Mouse (Mus musculus) gastrocnemius, postnatal 10 days (tissue): ENCODE data around the gene Arl6ip5. TPM values are rescaled to one million over a fixed set of nuclear protein-coding genes. Genes with fewer than 3 reads are reported as not detected.
"Not testable (repeated sequence)": the region's sequence is repeated elsewhere in the genome, so short reads cannot be mapped to it uniquely, and the experiment has no call there.

Source experiments
- DNase-seq: peaks from one replicate; pipeline ENCODE4 v3.0.0; 2021; ENCODE audit warnings: mixed read lengths
- total RNA-seq, 2 experiments: library from RNA; stranded (reverse); gene quantifications; 2 replicates each; pipeline ENCODE4 v1.2.3; 2021

Gene Arl6ip5
- total RNA-seq, 2 experiments from 2014 or later = 238 to 249 TPM

DNA sequence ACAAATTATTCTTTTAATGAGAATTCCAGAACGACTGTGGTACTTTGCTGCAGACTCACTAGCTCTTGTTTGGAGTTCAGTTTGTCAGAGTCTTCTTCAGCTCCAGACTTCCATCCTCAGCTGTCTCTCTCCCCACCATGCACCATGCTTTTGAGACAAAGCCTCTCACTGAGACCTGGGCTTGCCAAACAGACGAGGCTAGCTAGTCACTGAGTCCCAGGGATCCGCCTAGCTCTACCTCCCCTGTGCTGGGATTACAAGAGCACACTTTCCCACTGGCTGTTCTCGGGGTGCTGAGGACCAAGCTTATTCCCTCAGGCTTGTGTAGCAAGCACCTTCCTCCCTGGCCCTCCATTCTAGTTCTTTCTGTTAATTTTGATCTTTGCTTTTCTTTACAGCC, 13.1 kb downstream of the Arl6ip5 start:
- no peak for DNase-seq

- DNase-seq = no peak
Measured at GRCm38 (mm10) chr6:97224505-97224904, 14.0 kb downstream of the Arl6ip5 start.

DNA sequence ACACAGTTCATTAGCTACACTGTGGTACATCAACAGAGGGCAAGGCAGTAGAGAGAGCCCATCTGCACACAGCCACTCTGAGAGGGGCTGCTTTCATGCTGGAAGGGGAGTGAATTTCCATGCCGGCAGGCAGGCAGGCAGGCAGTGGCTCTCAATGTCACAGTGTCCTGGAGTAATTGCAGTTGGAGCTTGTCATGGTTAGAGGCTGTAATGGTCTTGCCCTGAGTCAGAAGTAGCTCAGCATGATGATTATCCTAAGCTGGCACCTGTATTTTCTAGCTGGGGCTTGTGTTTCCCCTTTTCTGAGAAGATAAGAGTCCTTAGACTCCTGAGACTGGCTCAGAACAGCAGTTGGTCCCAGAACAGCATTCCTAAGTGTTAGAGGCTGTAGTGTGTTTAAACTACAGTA, 15.6 kb downstream of the Arl6ip5 start:
- no peak for DNase-seq

DNA sequence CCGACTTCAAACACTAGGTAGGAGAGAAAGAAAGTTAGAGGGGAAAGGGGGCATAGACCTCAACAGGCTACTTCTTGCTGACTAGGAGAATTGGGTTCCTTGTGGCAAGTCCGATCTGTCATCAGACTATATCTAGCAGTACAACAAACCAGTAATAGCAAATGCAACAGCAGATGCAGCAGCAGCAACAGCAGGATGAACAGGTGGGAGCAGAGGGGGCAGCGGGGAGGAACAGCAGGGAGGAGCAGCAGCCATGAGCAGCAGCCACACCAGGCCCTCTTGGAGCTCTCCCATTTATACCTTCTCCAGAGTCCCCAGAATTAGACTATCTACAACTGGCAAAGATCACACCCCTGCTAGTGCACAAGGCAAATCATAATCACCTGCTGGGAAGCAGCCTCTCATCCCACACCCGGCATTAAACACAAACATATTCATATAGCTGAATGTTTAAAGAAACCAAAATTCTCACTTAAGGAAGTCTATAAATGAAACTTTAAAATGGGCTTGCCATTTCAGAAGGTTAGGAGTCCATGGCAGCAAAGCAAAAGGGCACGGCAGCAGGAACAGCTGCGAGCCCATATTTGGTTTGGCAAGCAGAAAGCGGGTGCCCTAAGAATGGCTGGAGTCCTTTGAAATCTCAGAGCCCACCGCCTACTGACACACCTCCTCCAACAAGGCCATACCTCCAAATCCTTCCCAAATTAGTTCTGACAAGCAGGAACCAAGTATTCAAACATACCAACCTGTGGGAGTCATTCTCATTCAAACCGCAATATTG, 16.8 kb downstream of the Arl6ip5 start:
- DNase-seq = no peak

- no peak for DNase-seq
Measured at GRCm38 (mm10) chr6:97234911-97235668, 24.6 kb downstream of the Arl6ip5 start.

- DNase-seq = no peak
Measured at GRCm38 (mm10) chr6:97236088-97236487, 25.6 kb downstream of the Arl6ip5 start.

DNA sequence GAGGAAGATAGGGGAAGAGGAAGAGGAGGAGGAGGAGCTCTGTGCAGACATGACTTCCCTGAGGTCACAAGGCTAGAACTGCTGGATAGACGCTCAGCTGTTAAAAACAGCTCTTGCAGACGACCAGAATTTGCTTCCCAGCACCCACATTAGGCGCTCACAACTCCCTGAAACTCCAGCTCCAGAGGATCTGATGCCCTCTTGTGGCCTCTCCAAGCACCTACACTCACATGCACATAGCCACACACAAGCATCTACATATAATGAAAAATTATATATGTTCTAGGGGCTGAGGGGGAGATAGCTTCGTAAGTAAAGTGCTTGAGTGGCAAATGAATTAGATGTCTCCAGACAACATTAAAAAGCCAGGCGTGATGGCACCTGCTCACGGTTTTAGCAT, 28.9 kb downstream of the Arl6ip5 start:
- no peak for DNase-seq

- DNase-seq = no peak
Measured at GRCm38 (mm10) chr6:97240092-97240491, 29.6 kb downstream of the Arl6ip5 start.

DNA sequence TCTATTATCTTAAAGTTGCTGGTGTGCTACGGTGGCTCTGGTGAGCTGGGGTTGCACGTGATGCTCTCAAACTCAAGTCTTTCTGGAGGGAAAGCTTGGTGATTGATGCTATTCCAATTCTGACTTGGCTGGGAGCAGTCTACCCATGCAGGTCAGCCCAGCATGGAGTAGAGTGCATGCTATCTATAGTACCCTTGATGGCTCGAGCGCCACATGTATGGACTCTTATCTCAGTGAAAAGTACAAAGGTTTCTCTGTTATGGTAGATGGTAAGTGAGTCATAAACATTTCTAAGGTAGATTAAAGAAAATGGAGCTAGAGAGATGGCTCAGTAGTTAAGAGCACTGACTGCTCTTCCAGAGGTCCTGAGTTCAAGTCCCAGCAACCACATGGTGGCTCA, 32.0 kb downstream of the Arl6ip5 start:
- DNase-seq = no peak

DNA sequence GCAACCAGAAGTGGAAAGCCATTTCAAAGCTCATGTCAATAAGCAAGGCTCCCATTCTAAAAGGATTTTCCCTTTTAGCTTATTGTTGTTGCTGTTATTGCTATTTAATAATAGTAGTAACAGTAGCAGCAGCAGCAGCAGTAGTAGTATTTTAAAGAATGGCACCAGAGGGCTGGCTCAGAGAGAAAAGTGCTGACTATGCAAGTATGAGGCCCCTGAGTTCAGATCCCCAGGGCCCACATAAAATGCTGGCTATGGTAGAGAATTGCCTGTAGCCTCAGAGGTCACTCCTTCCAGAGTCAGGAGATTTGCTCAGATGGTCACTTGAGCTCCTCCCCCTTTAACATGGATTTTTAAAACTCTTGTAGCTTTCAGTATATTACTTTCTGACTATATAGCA, 34.7 kb downstream of the Arl6ip5 start:
- DNase-seq = no peak

DNA sequence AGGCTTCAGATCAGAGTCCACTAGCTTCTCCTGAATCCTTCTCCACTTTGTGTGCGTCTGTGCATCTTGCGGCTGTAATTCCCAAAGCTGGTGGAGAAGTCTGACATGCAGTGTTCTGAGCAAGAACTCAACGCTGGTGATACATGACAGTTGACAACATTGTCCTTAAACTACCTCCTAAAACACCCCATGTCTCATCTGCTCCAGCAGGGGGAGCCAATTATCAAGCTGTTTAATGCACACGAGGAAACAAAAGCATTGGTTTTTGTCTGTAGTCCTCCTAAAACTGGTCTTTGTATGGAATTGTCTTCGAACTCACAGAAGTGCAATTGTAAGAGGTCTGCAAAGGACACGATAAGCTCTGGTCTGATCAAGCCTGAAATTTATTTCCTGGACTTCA, 40.5 kb downstream of the Arl6ip5 start:
- DNase-seq = peak; percentile 32

GRCm38 (mm10) chr6:97252086-97252485, 41.6 kb downstream of the Arl6ip5 start:
- DNase-seq = no peak

GRCm38 (mm10) chr6:97252711-97253221, 42.3 kb downstream of the Arl6ip5 start, which contains the start of gene Lmod3:
Gene Lmod3, minus strand, starts transcription at chr6:97252759.
- peak; percentile 24 for DNase-seq

DNA sequence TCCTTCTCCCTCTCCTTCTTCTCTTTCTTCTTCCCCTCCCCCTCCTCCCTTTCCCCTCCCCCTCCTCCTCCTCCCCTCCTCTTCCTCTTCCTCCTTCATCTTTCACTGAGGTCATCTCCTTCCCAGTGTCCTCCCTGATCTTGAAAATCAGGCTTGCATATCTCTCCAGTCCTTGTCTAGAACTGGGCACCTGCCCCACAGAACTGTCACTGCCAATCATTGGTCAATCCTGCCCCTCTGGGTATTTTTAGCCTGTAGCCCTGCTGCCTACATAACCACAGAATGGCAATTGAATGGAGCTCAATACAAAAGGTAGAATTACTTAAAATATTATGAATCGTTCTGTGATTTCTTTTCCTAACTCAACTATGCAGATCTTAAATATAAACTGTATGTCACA, 48.0 kb downstream of the Arl6ip5 start:
- no peak for DNase-seq

DNA sequence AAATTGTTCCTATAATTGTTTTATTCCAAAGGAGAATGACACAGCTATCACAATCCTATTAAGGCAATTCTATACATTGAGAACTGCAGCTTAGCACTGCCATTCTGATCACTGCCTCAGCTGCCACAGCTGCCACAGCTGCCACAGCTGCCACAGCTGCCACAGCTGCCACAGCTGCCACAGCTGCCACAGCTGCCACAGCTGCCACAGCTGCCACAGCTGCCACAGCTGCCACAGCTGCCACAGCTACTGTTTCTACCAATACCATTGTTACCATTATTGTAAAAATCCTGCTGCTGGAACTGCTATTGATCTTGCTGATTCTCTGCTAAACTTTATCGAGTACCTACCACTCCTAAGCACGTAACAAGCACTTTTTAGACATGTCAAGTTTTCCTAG, 49.4 kb downstream of the Arl6ip5 start:
- not testable (repeated sequence) for DNase-seq

DNA sequence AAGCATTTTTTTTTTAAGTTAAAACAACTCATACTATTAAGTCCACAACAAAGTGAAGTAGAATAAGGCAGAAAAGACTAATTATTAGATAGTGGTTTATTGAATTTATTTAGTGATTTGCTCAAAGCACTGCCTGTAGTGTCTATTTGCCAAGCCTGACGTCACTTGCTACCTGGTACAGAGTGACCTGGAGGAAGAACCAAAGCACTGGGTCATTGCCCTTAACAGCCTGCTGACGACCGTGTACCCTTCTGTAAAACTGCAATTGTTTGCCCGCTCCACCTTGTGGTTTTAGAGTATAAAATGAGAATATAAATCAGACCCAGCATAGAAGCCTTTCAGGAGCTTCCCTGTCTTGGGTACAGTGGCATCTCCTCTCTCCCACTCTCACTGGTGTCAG, 51.7 kb downstream of the Arl6ip5 start:
- no peak for DNase-seq

- not testable (repeated sequence) for DNase-seq
Measured at GRCm38 (mm10) chr6:97263750-97264149, 53.3 kb downstream of the Arl6ip5 start.

DNA sequence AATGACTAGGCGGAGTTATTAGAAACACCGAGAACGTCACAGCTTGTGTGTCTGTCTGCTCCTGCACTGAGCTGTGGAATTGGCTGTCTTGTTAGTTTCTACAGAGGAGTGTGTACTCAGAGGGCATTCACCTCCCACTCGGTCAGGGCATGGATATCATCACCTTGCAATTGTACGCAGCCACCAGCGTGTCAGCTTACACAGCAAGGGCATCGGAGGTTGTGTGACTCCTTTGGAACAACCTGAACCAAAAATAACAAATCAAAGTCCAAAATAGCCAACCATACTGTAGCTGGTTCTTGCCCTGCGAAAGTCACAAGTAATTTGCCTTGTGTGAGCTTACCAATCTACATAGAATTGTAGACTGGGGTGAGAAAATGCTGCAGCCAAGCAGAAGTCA, 54.8 kb downstream of the Arl6ip5 start:
- no peak for DNase-seq

DNA sequence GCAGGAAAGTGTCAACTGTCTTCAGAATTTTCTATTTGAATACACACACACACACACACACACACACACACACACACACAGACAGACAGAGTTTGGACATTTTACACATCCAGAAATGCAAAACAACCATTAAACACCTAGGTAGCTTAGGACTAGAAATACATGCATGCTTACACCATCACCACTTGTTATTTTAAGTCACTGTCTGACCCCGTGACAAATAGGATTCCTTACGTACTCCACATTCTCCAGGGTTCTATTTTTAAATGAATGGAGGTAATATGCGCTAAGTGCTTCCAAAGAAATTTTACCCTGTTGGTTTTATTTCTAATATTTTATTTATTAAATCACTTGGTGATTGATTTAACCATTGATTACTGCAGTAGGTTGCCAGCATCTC, 55.2 kb downstream of the Arl6ip5 start:
- no peak for DNase-seq

GRCm38 (mm10) chr6:97266661-97267060, 56.2 kb downstream of the Arl6ip5 start:
- DNase-seq = no peak

DNA sequence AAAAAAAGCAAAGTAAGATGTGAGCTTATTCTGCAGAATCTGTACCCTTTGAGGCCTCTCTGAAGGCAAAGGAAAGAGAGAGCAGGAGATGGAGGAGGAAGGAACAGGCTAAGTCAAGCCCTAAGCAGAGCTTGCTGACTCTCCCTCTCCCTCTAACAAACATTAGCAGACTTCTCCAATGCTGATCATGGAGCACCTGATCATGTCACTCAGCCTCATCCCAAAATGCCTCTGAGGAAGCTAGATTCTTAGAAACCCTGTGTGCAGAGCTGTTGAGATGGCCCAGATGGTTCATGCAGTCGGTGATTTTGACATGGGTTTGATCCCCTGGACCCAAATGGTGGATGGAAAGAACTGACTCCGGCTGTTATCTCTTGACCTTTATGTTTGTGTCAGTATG, 56.6 kb downstream of the Arl6ip5 start:
- no peak for DNase-seq

DNA sequence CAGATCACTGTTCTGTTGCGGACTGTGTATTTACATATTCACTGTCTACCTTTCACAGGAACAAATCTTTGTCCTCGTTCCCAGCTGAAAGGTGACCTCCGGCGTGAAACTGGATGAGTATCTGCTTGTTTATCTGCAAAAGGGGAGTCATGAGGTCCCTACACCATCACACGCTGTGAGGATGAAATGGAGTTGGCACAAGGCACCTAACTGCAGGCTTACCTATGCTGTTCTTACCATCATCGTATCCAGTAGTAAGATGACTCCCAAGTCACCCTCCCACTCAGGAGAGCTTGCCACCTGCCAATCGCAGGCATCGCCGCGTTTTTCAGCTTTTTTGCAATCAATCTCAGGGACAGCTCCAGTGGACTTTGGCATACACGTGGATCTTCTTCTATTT, 59.1 kb downstream of the Arl6ip5 start:
- no peak for DNase-seq

DNA sequence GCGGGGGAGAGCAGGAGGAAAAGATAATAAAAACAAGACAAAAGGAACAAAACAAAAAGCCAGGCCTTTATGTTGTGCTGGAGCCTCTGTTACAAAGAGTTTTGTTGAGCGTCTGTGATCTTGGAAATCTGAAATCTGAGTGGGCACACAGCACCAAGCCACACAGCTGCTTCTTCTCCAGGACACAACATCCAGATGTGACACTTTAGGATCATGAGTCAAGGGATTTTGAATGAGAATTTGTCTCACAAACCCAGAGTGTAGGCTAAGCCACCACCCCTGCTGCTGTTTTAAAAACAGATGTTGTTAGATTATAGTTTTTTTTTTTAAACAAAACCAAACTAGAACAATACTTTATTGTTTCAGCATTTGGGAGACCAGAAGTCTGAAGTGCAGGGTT, 61.9 kb downstream of the Arl6ip5 start:
- no peak for DNase-seq
